Mouse (Mus musculus): Measurements from ENCODE around the gene Etfrf1. TPM values are rescaled to one million over a fixed set of nuclear protein-coding genes. Genes with fewer than 3 reads are reported as not detected.

The Etfrf1 gene
- 10 to 100 TPM; 20.8 to 22.4 TPM for total RNA-seq (2021)
- long read RNA-seq, experiment 1, transcript Etfrf1-207 (3 exons, 1,374 nt), result major isoform, 28 of 34 reads
- long read RNA-seq, experiment 1, partial matches to known transcripts, result 0 of 34 reads
- long read RNA-seq, experiment 1, other reads (novel, unspliced or antisense), result 5 of 34 reads
- long read RNA-seq, experiment 2, transcript Etfrf1-207 (3 exons, 1,374 nt), result major isoform, 17 of 28 reads
- long read RNA-seq, experiment 2, partial matches to known transcripts, result 0 of 28 reads
- long read RNA-seq, experiment 2, other reads (novel, unspliced or antisense), result 8 of 28 reads

GRCm38 (mm10) chr6:145210816-145211338 is at the start of gene Etfrf1, which contains the start of gene Casc1:
Etfrf1 (plus strand) TSS chr6:145211134.
Casc1 (minus strand) TSS chr6:145211005.
- intact Hi-C loops (cut with DNase I), result loop anchor here (10.0 kb wide), 1 partner anchor 134 kb away; no protein-coding TSS in a partner anchor
- peak; percentile 98 to 99 for DNase-seq (ENCODE audit: low spot score in 2 of 2)

- no peak for DNase-seq (ENCODE audit: low spot score in 2 of 2)
- intact Hi-C loops (cut with DNase I), result no loop called here
Measured at GRCm38 (mm10) chr6:145171892-145172606, 38.9 kb upstream of the Etfrf1 start.

GRCm38 (mm10) chr6:145173781-145174191 is 37.1 kb upstream of the Etfrf1 start:
- DNase-seq (ENCODE audit: low spot score in 2 of 2), result peak in 1 of 2 experiments; percentile 48
- intact Hi-C loops (cut with DNase I), result no loop called here

- intact Hi-C loops (cut with DNase I), result loop anchor here (5.0 kb wide), 1 partner anchor 38 kb away; no protein-coding TSS in a partner anchor
- no peak for DNase-seq (ENCODE audit: low spot score in 2 of 2)
Measured at GRCm38 (mm10) chr6:145175571-145175981, 35.4 kb upstream of the Etfrf1 start.

GRCm38 (mm10) chr6:145176474-145176873 is 34.5 kb upstream of the Etfrf1 start:
- no peak for DNase-seq (ENCODE audit: low spot score in 2 of 2)
- intact Hi-C loops (cut with DNase I), result loop anchor here (5.0 kb wide), 1 partner anchor 39 kb away; no protein-coding TSS in a partner anchor

- intact Hi-C loops (cut with DNase I), result loop anchor here (5.0 kb wide), 1 partner anchor 42 kb away; no protein-coding TSS in a partner anchor
- peak in 1 of 2 experiments; percentile 60 for DNase-seq (ENCODE audit: low spot score in 2 of 2)
Measured at GRCm38 (mm10) chr6:145179665-145180064, 31.3 kb upstream of the Etfrf1 start.

- intact Hi-C loops (cut with DNase I), result no loop called here
- DNase-seq (ENCODE audit: low spot score in 2 of 2), result no peak
Measured at GRCm38 (mm10) chr6:145182044-145182443, 28.9 kb upstream of the Etfrf1 start.

GRCm38 (mm10) chr6:145186096-145186495 is 24.8 kb upstream of the Etfrf1 start:
- DNase-seq (ENCODE audit: low spot score in 2 of 2), result no peak
- intact Hi-C loops (cut with DNase I), result loop anchor here (2.0 kb wide), 1 partner anchor 97 kb away; no protein-coding TSS in a partner anchor

- peak; percentile 47 to 84 for DNase-seq (ENCODE audit: low spot score in 2 of 2)
- intact Hi-C loops (cut with DNase I), result loop anchor here (2.0 kb wide), 1 partner anchor 99 kb away; no protein-coding TSS in a partner anchor
Measured at GRCm38 (mm10) chr6:145187093-145188088, 23.5 kb upstream of the Etfrf1 start.

- intact Hi-C loops (cut with DNase I), result no loop called here
- no peak for DNase-seq (ENCODE audit: low spot score in 2 of 2)
Measured at GRCm38 (mm10) chr6:145193038-145193437, 17.9 kb upstream of the Etfrf1 start.

- intact Hi-C loops (cut with DNase I), result no loop called here
- DNase-seq (ENCODE audit: low spot score in 2 of 2), result no peak
Measured at GRCm38 (mm10) chr6:145193446-145193845, 17.5 kb upstream of the Etfrf1 start.

GRCm38 (mm10) chr6:145197949-145198686 is 12.8 kb upstream of the Etfrf1 start:
- intact Hi-C loops (cut with DNase I), result no loop called here
- DNase-seq (ENCODE audit: low spot score in 2 of 2), result peak in 1 of 2 experiments; percentile 40

- intact Hi-C loops (cut with DNase I), result no loop called here
- DNase-seq (ENCODE audit: low spot score in 2 of 2), result no peak
Measured at GRCm38 (mm10) chr6:145202432-145203125, 8.4 kb upstream of the Etfrf1 start.

- intact Hi-C loops (cut with DNase I), result no loop called here
- DNase-seq (ENCODE audit: low spot score in 2 of 2), result no peak
Measured at GRCm38 (mm10) chr6:145204440-145204839, 6.5 kb upstream of the Etfrf1 start.

GRCm38 (mm10) chr6:145205142-145205541 is 5.8 kb upstream of the Etfrf1 start:
- DNase-seq (ENCODE audit: low spot score in 2 of 2), result no peak
- intact Hi-C loops (cut with DNase I), result no loop called here

GRCm38 (mm10) chr6:145210056-145210680 is 766 bp upstream of the Etfrf1 start:
- intact Hi-C loops (cut with DNase I), result loop anchor here (10.0 kb wide), 1 partner anchor 135 kb away; no protein-coding TSS in a partner anchor
- no peak for DNase-seq (ENCODE audit: low spot score in 2 of 2)

Measured in left cerebral cortex, postnatal 14 days (tissue).